In the genomic region with DNA sequence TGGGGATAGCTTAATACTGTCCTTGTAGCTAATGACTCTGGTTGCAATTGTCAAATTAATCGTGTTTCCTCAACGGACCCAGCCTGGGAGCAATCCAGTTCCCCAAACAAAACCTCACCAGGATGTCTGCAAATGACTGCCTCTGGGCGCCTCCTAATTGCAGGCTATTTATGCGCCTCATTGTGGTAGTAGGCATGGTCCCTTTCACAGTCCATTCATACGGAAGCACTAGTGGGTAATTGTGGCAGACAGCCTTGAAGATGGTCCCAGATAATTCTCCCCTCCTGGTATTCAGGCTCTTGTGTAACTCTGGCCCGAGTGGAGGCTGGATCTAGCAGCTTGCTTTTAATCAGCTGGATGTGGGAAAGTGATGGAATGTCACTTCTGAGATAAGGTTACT, we compare ENCODE assay signal across 16 mouse cellular contexts.
DNase-seq lines count a peak whose midpoint lies in the region; ATAC-seq and TF ChIP-seq lines count a peak whose summit lies in the region.
"Had no signal": no experiment of that assay in that cellular context is flagged by ENCODE, and none has a peak within 500 bp of the region (broad histone marks: within the 10 kb centered on the region; RNA-seq: fewer than 3 reads in every experiment).

No protein-coding gene starts in this region.

- DNase-seq in midbrain, embryonic 11.5 days (ENCODE audit: low spot score, missing footprints): no peak
- DNase-seq in midbrain, postnatal 0 days (ENCODE audit: low spot score): no peak
- DNase-seq in embryo, embryonic 10 days (ENCODE audit: low spot score): peak; percentile 34
- DNase-seq in retina, embryonic 14.5 days (ENCODE audit: low spot score): peak; percentile 82
- no peak for DNase-seq in layer of hippocampus, adult 18-20 months (ENCODE audit: low spot score in 2 of 2)
- DNase-seq in yolk sac, embryonic 10.5 days (ENCODE audit: low spot score): no peak
- DNase-seq: B cell, adult 2 months; cerebellum, adult 11-12 months; heart, adult 11 months; liver, embryonic 13.5 days; right cerebral cortex, adult 18-20 months; thymus, postnatal 14 days had no signal

- no peak overlapping the region for H3K4me2 ChIP-seq in midbrain, embryonic 11.5 days
- H3K4me2 ChIP-seq in midbrain, postnatal 0 days (ENCODE audit: low read depth, low read length, poor library complexity, severe bottlenecking): no peak overlapping the region
- H3K4me2 ChIP-seq in forebrain, embryonic 12.5 days: peak overlapping the region; percentile 4; the same call in 1 of the 2 replicates
- H3K4me2 ChIP-seq: kidney, embryonic 15.5 days; liver, embryonic 13.5 days had no signal

- no peak overlapping the region for H3K4me3 ChIP-seq in midbrain, embryonic 11.5 days (ENCODE audit: low read depth, low read length)
- H3K4me3 ChIP-seq in midbrain, postnatal 0 days (ENCODE audit: low read depth, low read length): no peak overlapping the region
- no peak overlapping the region for H3K4me3 ChIP-seq in forebrain, embryonic 12.5 days (replicated peaks)
- H3K4me3 ChIP-seq: kidney, embryonic 15.5 days; liver, embryonic 13.5 days; megakaryocyte, embryonic 14.5 days had no signal

- H3K36me3 ChIP-seq in midbrain, embryonic 11.5 days (ENCODE audit: control insufficient read depth, insufficient read depth, low read length): no peaks in the 10 kb centered on the region
- H3K36me3 ChIP-seq in midbrain, postnatal 0 days (ENCODE audit: insufficient read depth, low read length): no peaks in the 10 kb centered on the region
- H3K36me3 ChIP-seq in forebrain, embryonic 12.5 days (replicated peaks): no peaks in the 10 kb centered on the region
- H3K36me3 ChIP-seq: kidney, embryonic 15.5 days; liver, embryonic 13.5 days had no signal

- H3K27me3 ChIP-seq in midbrain, embryonic 11.5 days (ENCODE audit: control insufficient read depth, insufficient read depth, low read length): no peaks in the 10 kb centered on the region
- H3K27me3 ChIP-seq in midbrain, postnatal 0 days (ENCODE audit: insufficient read depth, low read length): no peaks in the 10 kb centered on the region
- peaks cover 72% of the 10 kb centered on the region for H3K27me3 ChIP-seq in forebrain, embryonic 12.5 days
- H3K27me3 ChIP-seq: liver, embryonic 13.5 days had no signal

- H3K9ac ChIP-seq in midbrain, embryonic 11.5 days (ENCODE audit: low read length): no peak overlapping the region
- H3K9ac ChIP-seq in midbrain, postnatal 0 days (replicated peaks; ENCODE audit: low read length, poor library complexity, severe bottlenecking): no peak overlapping the region
- H3K9ac ChIP-seq in forebrain, embryonic 12.5 days: no peak overlapping the region; the same call in 1 of the 2 replicates
- H3K9ac ChIP-seq: kidney, embryonic 15.5 days; liver, embryonic 13.5 days had no signal

- peaks cover 3% of the 10 kb centered on the region; the same call in 1 of the 2 replicates for H3K4me1 ChIP-seq in midbrain, embryonic 11.5 days (ENCODE audit: control insufficient read depth, insufficient read depth, low read length)
- H3K4me1 ChIP-seq in midbrain, postnatal 0 days (ENCODE audit: insufficient read depth, low read length): no peaks in the 10 kb centered on the region
- H3K4me1 ChIP-seq in forebrain, embryonic 12.5 days: peaks cover 19% of the 10 kb centered on the region
- H3K4me1 ChIP-seq: kidney, embryonic 15.5 days; liver, embryonic 13.5 days; megakaryocyte, embryonic 14.5 days had no signal

- no peak for TF ChIP-seq CTCF in midbrain, postnatal 0 days (IDR thresholded peaks at IDR 0.05)

- no peaks in the 10 kb centered on the region for H3K9me3 ChIP-seq in midbrain, embryonic 11.5 days (ENCODE audit: control insufficient read depth, low read length)
- H3K9me3 ChIP-seq in midbrain, postnatal 0 days (ENCODE audit: low read length): no peaks in the 10 kb centered on the region
- H3K9me3 ChIP-seq in forebrain, embryonic 12.5 days: no peaks in the 10 kb centered on the region
- H3K9me3 ChIP-seq: kidney, embryonic 15.5 days; liver, embryonic 13.5 days; megakaryocyte, embryonic 14.5 days had no signal

- 9% methylated on average over 6 of the region's 6 CpGs for WGBS in midbrain, embryonic 11.5 days
- WGBS in midbrain, postnatal 0 days: 8% methylated on average over 6 of the region's 6 CpGs
- WGBS in forebrain, embryonic 12.5 days: under 1% methylated on average over 6 of the region's 6 CpGs

- no peak overlapping the region for H3K27ac ChIP-seq in midbrain, embryonic 11.5 days (ENCODE audit: low read depth, low read length)
- no peak overlapping the region for H3K27ac ChIP-seq in midbrain, postnatal 0 days (ENCODE audit: low read depth, low read length)
- no peak overlapping the region for H3K27ac ChIP-seq in forebrain, embryonic 12.5 days
- H3K27ac ChIP-seq: kidney, embryonic 15.5 days; liver, embryonic 13.5 days; stomach, postnatal 0 days had no signal

- ATAC-seq in midbrain, embryonic 11.5 days (ENCODE audit: low FRiP score): peak; percentile 40; the same call in 1 of the 2 replicates
- ATAC-seq in midbrain, postnatal 0 days (ENCODE audit: low FRiP score): no peak
- peak; percentile 77; the same call in 1 of the 2 replicates for ATAC-seq in forebrain, embryonic 12.5 days (ENCODE audit: low FRiP score)

Comparison
In these comparisons a context has a peak if more than half of its experiments do, and no peak if none do; other contexts are left out.
1. DNase-seq: peak in embryo, embryonic 10 days (single experiment) and retina, embryonic 14.5 days (single experiment); none in midbrain, embryonic 11.5 days (single experiment), midbrain, postnatal 0 days (single experiment), layer of hippocampus, adult 18-20 months (0 of 2) and yolk sac, embryonic 10.5 days (single experiment).